Mouse (Mus musculus) stomach, postnatal 0 days (tissue): Measurements from ENCODE around the gene Dctd.

Experiments
- CTCF ChIP-seq: IDR thresholded peaks from 2 replicates; pipeline ENCODE4 v1.5.1; 2016; ENCODE audit warnings: antibody characterized with exemption, low read depth, mild to moderate bottlenecking, moderate library complexity
- EP300 ChIP-seq: optimal IDR thresholded peaks from 2 replicates; pipeline ENCODE3; 2016; ENCODE audit warnings: antibody characterized with exemption

DNA sequence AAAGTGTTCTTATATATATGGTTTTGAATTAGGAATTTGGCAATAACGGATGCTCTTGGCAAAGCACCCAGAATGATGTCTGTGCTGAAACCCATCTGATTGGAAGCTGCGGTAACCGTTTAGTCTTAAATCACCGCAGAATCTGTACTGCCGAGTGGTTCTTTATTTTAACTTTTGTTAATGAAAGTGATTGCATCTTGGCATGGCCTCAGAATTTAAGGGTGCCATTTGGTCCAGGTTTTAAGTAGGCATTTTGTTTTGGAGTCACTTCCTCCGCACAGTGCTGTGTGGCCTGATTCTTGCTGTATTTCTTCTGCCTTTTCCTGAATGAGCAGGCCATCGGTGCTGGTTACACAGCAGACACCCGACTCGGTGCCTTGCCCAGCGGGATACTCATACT lies 47.6 kb downstream of the Dctd start:
- TF ChIP-seq CTCF = no peak
- TF ChIP-seq EP300 = no peak
